Mouse (Mus musculus) kidney, adult 11 months (tissue): ENCODE results near the gene Bmp5.

Source experiments
- DNase-seq: peaks from one replicate; pipeline ENCODE4 v3.0.0; 2022

Bmp5 gene

GRCm38 (mm10) chr9:75840841-75841240 lies 65.7 kb downstream of the Bmp5 start:
- no peak for DNase-seq

- DNase-seq = peak; percentile 84
Observed at GRCm38 (mm10) chr9:75846010-75846409, 70.8 kb downstream of the Bmp5 start.

GRCm38 (mm10) chr9:75850670-75851228 lies 75.6 kb downstream of the Bmp5 start:
- no peak for DNase-seq

- no peak for DNase-seq
Observed at GRCm38 (mm10) chr9:75858161-75858560, 83.0 kb downstream of the Bmp5 start.

GRCm38 (mm10) chr9:75858939-75859338 lies 83.8 kb downstream of the Bmp5 start:
- DNase-seq = no peak

DNA sequence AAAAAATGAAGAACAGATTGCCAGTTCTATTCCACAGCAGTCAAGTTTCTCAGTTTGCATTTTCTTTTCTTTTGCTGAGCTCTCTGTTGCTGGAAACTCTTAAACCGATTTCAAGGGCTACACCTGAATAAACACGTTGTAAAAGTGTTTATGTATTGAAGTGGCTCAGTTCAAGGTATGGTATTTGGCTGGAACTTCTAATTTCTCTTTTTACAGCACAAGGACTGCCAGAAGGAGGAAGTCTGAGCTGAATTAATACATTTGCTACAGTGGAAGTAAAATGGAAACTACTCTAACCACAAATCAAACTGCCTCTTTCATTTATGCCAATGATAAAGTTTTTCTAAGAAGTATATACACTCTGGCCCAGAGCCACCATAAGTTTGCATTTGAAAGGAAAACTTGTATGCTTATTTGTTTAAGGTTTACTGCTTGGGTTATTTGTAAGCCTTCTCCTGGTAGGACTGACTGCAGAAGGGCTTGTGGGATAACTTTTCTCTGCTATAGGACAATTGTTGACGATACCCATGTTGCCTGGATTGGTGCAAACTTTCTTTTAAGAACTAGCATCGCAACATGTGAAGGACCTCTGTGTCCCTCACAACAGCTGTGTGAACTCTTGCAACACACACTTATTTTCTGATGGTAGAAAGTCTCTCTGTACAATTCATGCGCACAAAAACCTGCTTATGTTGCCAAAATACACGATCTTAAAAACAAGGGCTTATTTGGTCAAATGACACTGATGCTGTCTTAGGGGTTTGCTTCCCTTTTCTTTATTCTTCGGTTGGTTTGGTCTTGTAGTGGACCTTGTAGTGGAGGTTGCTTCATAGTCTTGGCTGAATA lies 95.4 kb downstream of the Bmp5 start:
- no peak for DNase-seq

GRCm38 (mm10) chr9:75876333-75876732 lies 101.2 kb downstream of the Bmp5 start:
- DNase-seq = no peak

DNA sequence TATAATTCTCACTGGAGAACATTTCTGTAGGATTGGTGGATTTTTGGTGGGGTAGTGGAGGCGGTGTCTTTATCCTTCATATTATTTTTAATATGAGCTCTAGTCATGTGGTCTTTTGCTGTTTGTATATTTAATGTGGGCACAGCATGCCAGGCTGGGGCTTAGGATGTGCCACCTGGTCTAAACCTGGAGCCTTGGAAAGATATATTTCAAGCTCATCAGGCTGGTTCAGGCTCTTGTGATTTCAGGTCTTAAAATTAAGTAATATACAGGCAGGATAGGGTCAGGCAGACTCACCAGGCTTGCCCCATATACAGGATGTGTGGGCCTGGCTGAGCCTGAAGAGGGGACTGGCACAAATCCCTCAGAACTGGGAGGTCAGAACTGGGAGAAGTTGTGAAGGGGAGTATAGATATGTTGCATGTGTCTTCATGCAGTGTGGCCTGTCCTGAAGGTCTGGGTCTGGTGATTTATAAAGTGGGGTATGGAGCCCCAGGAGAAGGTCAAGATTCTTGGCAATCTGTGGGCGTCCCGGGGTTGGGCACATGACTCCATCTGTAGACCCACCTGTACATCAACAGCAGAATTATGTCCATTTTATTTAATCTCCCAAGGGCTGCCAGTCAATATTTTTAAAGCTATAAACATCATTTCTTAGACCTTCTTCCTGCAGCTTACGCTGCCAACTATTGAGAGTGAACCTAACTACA lies 108.5 kb downstream of the Bmp5 start:
- no peak for DNase-seq

GRCm38 (mm10) chr9:75886801-75887544 lies 111.8 kb downstream of the Bmp5 start:
- no peak for DNase-seq

DNA sequence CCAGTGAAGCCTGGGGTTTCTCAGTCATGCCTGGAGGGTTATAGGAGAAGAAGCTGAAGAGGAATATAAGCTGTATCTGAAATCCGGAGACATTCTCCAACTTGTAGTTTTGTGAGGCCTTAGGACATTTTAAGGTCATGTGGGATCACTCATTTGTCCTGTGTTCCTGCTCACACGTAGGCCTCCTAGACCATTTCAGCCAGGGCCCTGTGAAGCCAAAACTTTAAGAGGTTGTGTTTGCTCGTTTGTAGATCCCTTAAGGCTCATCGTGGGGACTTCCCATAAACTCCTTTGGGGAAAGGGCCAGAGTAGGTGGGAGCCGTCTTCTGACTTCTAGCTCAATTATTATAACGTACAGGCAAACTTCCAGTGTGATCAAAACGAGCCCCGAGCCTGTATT lies 121.8 kb downstream of the Bmp5 start:
- DNase-seq = no peak

- DNase-seq = no peak
Observed at GRCm38 (mm10) chr9:75898022-75898421, 122.9 kb downstream of the Bmp5 start.

GRCm38 (mm10) chr9:75901219-75901618 lies 126.1 kb downstream of the Bmp5 start:
- DNase-seq = no peak

- DNase-seq = peak; percentile 7
Observed at GRCm38 (mm10) chr9:75905497-75905896, 130.3 kb downstream of the Bmp5 start.

DNA sequence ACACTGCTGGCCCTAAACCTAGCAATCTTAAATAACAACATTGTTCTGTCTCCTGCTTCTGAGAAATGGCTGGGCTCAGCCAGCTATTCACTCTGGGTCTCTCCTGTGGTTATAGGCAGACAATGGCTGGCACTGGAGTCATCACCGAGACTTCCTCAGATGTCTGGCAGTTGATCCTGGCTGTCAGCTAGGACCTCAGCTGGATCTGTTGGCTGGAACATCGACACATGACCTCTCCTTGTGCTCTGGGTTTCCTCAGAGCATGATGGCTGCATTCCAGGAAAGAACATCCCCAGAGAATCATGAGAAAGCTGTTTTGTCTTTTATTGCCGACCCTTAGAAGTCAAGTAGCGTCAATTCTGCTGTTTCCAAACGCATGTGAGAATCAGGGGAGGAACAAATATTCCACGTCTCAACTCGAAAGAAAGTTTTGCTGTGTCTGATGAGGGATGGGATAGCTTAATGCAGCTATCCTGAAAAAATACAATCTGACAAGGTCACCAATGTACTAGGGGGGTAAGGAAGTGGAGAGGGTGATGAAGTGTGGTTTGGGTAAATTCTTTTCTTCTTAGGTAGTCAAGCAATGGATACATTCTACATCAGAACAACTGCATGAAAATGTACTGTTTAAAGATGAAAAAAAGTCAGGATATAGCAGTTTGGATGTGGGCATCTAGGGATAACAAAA lies 135.1 kb downstream of the Bmp5 start:
- peak; percentile 60 for DNase-seq

DNA sequence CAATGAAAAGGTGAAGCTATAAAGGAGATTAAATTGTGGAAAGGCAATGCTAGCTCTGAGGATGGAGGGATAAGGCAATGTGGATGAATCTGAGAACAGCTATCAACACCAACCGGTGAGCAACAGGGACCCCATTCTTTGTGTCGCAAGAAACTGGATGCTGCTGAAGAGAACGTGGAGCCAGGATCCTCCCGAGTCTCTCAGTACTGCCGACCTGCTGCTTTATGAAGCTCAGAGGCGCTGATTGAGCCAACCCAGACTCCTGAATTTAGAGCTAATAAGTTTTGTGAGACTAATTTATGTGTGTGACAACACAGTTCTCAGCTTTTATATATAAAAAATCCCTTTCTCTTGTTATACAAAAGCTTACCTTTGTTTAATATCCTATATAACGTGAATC lies 136.4 kb downstream of the Bmp5 start:
- no peak for DNase-seq

DNA sequence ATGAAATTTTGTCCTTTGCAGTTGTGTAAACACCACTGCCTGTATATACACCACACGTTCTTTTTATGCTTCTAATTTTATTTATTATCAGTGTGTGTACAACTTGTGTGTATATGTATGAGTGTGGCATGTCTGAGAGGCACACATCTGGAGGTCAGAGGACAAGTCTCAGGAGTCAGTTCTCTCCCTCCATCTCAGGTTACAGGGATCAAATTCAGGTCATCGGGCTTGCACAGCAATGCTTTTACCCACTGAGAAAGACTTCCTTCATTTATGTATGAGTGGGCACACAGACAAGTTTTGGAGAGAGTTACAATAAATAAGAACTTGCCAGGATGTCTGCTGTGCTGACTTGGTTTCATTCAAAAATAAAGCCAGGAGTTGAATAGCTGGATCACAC lies 140.9 kb downstream of the Bmp5 start:
- no peak for DNase-seq

GRCm38 (mm10) chr9:75927196-75927880 lies 152.2 kb downstream of the Bmp5 start:
- peak; percentile 62 for DNase-seq

DNA sequence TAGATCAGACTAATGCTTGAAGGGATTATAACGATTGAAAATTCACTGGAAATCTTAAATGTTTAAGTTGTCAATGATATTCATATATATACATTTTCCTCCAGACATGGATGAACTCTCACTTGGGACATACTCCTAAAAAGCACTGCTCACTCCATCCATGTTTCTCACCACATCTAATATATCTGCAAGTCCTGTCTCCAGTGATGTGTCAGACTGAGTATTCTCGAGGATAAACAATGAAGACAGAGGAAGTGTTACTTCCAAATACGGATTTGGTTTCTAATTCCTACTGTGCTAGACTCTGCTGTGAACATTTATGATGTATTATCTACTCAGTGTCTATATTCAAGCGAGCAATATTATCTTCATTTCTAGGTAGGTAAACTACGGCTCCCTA lies 152.9 kb downstream of the Bmp5 start:
- no peak for DNase-seq

DNA sequence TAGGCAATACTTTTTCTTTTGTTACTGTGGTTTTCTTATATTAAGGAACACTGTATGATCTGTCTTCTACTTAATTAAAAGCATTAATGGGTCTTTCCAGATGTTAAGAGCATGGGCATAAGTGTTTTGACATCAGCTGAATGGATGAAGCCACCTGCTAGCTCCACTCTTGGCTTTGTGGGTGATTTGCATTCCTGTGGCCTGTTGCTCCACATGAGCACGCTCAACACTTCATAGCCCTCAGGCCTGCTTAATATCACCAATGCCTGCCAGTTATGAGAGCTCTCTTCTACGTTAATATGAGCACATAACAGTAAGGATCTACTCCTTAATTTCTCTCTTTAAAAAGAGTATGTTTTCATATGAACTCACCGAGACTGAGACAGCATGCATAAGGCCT lies 169.5 kb downstream of the Bmp5 start:
- no peak for DNase-seq
